Mouse (Mus musculus) midbrain, embryonic 13.5 days (tissue): ENCODE results near the gene Med8. TPM values are rescaled to one million over a fixed set of nuclear protein-coding genes. Genes with fewer than 3 reads are reported as not detected.

Source experiments
- ATAC-seq: fragments of 200-750 bp; cut with Nextera tagmentation; 2 replicates; pipeline ENCODE4 v1.8.0; 2017; ENCODE audit warnings: mild to moderate bottlenecking, moderate TSS enrichment, moderate library complexity
- H3K27ac ChIP-seq: fragments of 300-500 bp; sonication (generic); 2 replicates; pipeline ENCODE4 v1.5.1; 2015; ENCODE audit warnings: inconsistent platforms, mild to moderate bottlenecking, moderate library complexity
- H3K27me3 ChIP-seq: fragments of 300-500 bp; sonication (generic); 2 replicates; pipeline ENCODE4 v1.6.1; 2015; ENCODE audit warnings: mild to moderate bottlenecking, inconsistent platforms
- H3K36me3 ChIP-seq: fragments of 300-500 bp; sonication (generic); 2 replicates; pipeline ENCODE4 v1.6.1; 2015; ENCODE audit warnings: mild to moderate bottlenecking, inconsistent platforms
- H3K4me1 ChIP-seq: fragments of 300-500 bp; sonication (generic); replicated peaks from 2 replicates; pipeline ENCODE4 v1.6.1; 2015; ENCODE audit warnings: inconsistent platforms
- H3K4me2 ChIP-seq: fragments of 300-500 bp; sonication (generic); replicated peaks from 2 replicates; pipeline ENCODE4 v1.6.1; 2015; ENCODE audit warnings: moderate library complexity, mild to moderate bottlenecking, inconsistent platforms
- H3K4me3 ChIP-seq: fragments of 300-500 bp; sonication (generic); replicated peaks from 2 replicates; pipeline ENCODE4 v1.5.1; 2015; ENCODE audit warnings: mild to moderate bottlenecking, inconsistent platforms
- H3K9ac ChIP-seq: fragments of 300-500 bp; sonication (generic); replicated peaks from 2 replicates; pipeline ENCODE4 v1.6.1; 2015; ENCODE audit warnings: mild to moderate bottlenecking, inconsistent platforms
- H3K9me3 ChIP-seq: fragments of 300-500 bp; sonication (generic); 2 replicates; pipeline ENCODE4 v1.6.1; 2016; ENCODE audit warnings: mild to moderate bottlenecking, inconsistent platforms
- WGBS: fragments of 180-500 bp; shearing (Covaris S2); methylation state at CpG from one replicate; pipeline ENCODE4 v1.1.7; 2015; 5-methylcytosine and 5-hydroxymethylcytosine counted together
- polyA plus RNA-seq: library from polyadenylated mRNA; unstranded; fragments of >200 nt; fragmentation: Nextera tagmentation; extraction: Ambion mirVana; gene quantifications from 2 replicates; pipeline ENCODE4 v1.2.1, GENCODE M21; 2015

Gene Med8
- polyA plus RNA-seq, 1 experiment from 2014 or later: 124 TPM

GRCm38 (mm10) chr4:118417112-118417797, 8.1 kb downstream of the Med8 start:
- no peaks in the 10 kb centered on the region for H3K4me1 ChIP-seq
- no peak overlapping the region for H3K9ac ChIP-seq
- H3K27ac ChIP-seq: no peak overlapping the region
- H3K36me3 ChIP-seq: peaks cover 96% of the 10 kb centered on the region
- no peak overlapping the region for H3K4me2 ChIP-seq
- no peaks in the 10 kb centered on the region for H3K27me3 ChIP-seq
- ATAC-seq: no peak
- H3K9me3 ChIP-seq: no peaks in the 10 kb centered on the region
- 85% methylated on average over 13 of the region's 13 CpGs for WGBS
- no peak overlapping the region for H3K4me3 ChIP-seq

GRCm38 (mm10) chr4:118421384-118421783, 12.2 kb downstream of the Med8 start:
- Histone ChIP-seq H3K27ac (no peak overlapping the region), H3K27me3 (no peaks in the 10 kb centered on the region), H3K36me3 (peaks cover 70% of the 10 kb centered on the region), H3K9ac (no peak overlapping the region), H3K4me3 (no peak overlapping the region), H3K4me1 (no peaks in the 10 kb centered on the region), H3K4me2 (no peak overlapping the region), H3K9me3 (no peaks in the 10 kb centered on the region)
- WGBS: 90% methylated on average over 3 of the region's 3 CpGs
- ATAC-seq: no peak

- 89% methylated on average over 4 of the region's 4 CpGs for WGBS
- no peak for ATAC-seq
- no peak overlapping the region for H3K4me3 ChIP-seq
- H3K4me1 ChIP-seq: peaks cover 28% of the 10 kb centered on the region
- no peak overlapping the region for H3K4me2 ChIP-seq
- H3K9me3 ChIP-seq: no peaks in the 10 kb centered on the region
- peaks cover 40% of the 10 kb centered on the region for H3K36me3 ChIP-seq
- no peaks in the 10 kb centered on the region for H3K27me3 ChIP-seq
- H3K9ac ChIP-seq: no peak overlapping the region
- H3K27ac ChIP-seq: no peak overlapping the region
These were observed 15.5 kb downstream of the Med8 start for GRCm38 (mm10) chr4:118424541-118425160.

GRCm38 (mm10) chr4:118425374-118425773, 16.2 kb downstream of the Med8 start:
- 94% methylated on average over 1 of the region's 1 CpGs for WGBS
- Histone ChIP-seq H3K9ac (no peak overlapping the region), H3K4me1 (peaks cover 30% of the 10 kb centered on the region), H3K36me3 (peaks cover 36% of the 10 kb centered on the region), H3K4me2 (no peak overlapping the region), H3K27me3 (no peaks in the 10 kb centered on the region), H3K9me3 (no peaks in the 10 kb centered on the region), H3K4me3 (no peak overlapping the region), H3K27ac (no peak overlapping the region)
- ATAC-seq: no peak

GRCm38 (mm10) chr4:118427415-118427767, 18.3 kb downstream of the Med8 start:
- H3K27me3 ChIP-seq: no peaks in the 10 kb centered on the region
- H3K4me1 ChIP-seq: peaks cover 30% of the 10 kb centered on the region
- H3K4me3 ChIP-seq: peak overlapping the region; percentile 57
- H3K27ac ChIP-seq: peak overlapping the region; percentile 70
- H3K36me3 ChIP-seq: peaks cover 36% of the 10 kb centered on the region
- ATAC-seq: peak; percentile 46
- H3K9ac ChIP-seq: peak overlapping the region; percentile 78
- peak overlapping the region; percentile 62 for H3K4me2 ChIP-seq
- 4% methylated on average over 5 of the region's 5 CpGs for WGBS
- H3K9me3 ChIP-seq: no peaks in the 10 kb centered on the region

- Histone ChIP-seq H3K36me3 (peaks cover 36% of the 10 kb centered on the region), H3K4me3 (peak within 1 kb of the TSS; percentile 57), H3K27ac (peak within 1 kb of the TSS; percentile 70), H3K9me3 (no peaks in the 10 kb centered on the region), H3K4me2 (peak within 1 kb of the TSS; percentile 62), H3K9ac (peak within 1 kb of the TSS; percentile 78), H3K4me1 (peaks cover 30% of the 10 kb centered on the region), H3K27me3 (no peaks in the 10 kb centered on the region)
- WGBS: under 1% methylated on average over 22 of the region's 31 CpGs
- peak; percentile 95 for ATAC-seq
These were observed 18.8 kb downstream of the Med8 start, which contains the start of gene Elovl1 for GRCm38 (mm10) chr4:118427768-118428451. Gene Elovl1, plus strand, starts transcription at chr4:118428093.

- peaks cover 37% of the 10 kb centered on the region for H3K36me3 ChIP-seq
- peak; percentile 12 for ATAC-seq
- H3K4me1 ChIP-seq: peaks cover 30% of the 10 kb centered on the region
- H3K27me3 ChIP-seq: no peaks in the 10 kb centered on the region
- peak overlapping the region; percentile 62 for H3K4me2 ChIP-seq
- peak overlapping the region; percentile 78 for H3K9ac ChIP-seq
- peak overlapping the region; percentile 70; the same call in 1 of the 2 replicates for H3K27ac ChIP-seq
- peak overlapping the region; percentile 57 for H3K4me3 ChIP-seq
- no peaks in the 10 kb centered on the region for H3K9me3 ChIP-seq
- WGBS: 59% methylated on average over 15 of the region's 15 CpGs
These were observed 19.5 kb downstream of the Med8 start for GRCm38 (mm10) chr4:118428531-118429214.

- H3K9me3 ChIP-seq: no peaks in the 10 kb centered on the region
- H3K9ac ChIP-seq: peak overlapping the region; percentile 78; the same call in 1 of the 2 replicates
- no peak overlapping the region for H3K4me3 ChIP-seq
- H3K4me2 ChIP-seq: peak overlapping the region; percentile 62; the same call in 1 of the 2 replicates
- 61% methylated on average over 7 of the region's 7 CpGs for WGBS
- ATAC-seq: no peak
- H3K27me3 ChIP-seq: no peaks in the 10 kb centered on the region
- H3K36me3 ChIP-seq: peaks cover 39% of the 10 kb centered on the region
- H3K27ac ChIP-seq: no peak overlapping the region
- H3K4me1 ChIP-seq: peaks cover 34% of the 10 kb centered on the region
These were observed 20.2 kb downstream of the Med8 start for GRCm38 (mm10) chr4:118429215-118429895.

GRCm38 (mm10) chr4:118432332-118432731, 23.2 kb downstream of the Med8 start:
- Histone ChIP-seq H3K4me3 (no peak overlapping the region), H3K27ac (no peak overlapping the region), H3K27me3 (no peaks in the 10 kb centered on the region), H3K36me3 (peaks cover 43% of the 10 kb centered on the region), H3K4me2 (no peak overlapping the region), H3K9me3 (no peaks in the 10 kb centered on the region), H3K9ac (no peak overlapping the region), H3K4me1 (peaks cover 54% of the 10 kb centered on the region)
- WGBS: 73% methylated on average over 8 of the region's 8 CpGs
- ATAC-seq: no peak

- Histone ChIP-seq H3K4me3 (peak within 1 kb of the TSS; percentile 59), H3K9ac (peak within 1 kb of the TSS; percentile 75), H3K4me2 (peak within 1 kb of the TSS; percentile 95), H3K36me3 (peaks cover 25% of the 10 kb centered on the region), H3K9me3 (no peaks in the 10 kb centered on the region), H3K27me3 (no peaks in the 10 kb centered on the region), H3K27ac (peak within 1 kb of the TSS; percentile 87), H3K4me1 (peaks cover 36% of the 10 kb centered on the region)
- ATAC-seq: peak; percentile 96
- under 1% methylated on average over 67 of the region's 67 CpGs for WGBS
These were observed 27.9 kb downstream of the Med8 start, which contains the start of gene Cdc20 for GRCm38 (mm10) chr4:118436820-118437603. Gene Cdc20, minus strand, starts transcription at chr4:118437352.
